ENCODE assay signal across 16 mouse cellular contexts in the genomic region with DNA sequence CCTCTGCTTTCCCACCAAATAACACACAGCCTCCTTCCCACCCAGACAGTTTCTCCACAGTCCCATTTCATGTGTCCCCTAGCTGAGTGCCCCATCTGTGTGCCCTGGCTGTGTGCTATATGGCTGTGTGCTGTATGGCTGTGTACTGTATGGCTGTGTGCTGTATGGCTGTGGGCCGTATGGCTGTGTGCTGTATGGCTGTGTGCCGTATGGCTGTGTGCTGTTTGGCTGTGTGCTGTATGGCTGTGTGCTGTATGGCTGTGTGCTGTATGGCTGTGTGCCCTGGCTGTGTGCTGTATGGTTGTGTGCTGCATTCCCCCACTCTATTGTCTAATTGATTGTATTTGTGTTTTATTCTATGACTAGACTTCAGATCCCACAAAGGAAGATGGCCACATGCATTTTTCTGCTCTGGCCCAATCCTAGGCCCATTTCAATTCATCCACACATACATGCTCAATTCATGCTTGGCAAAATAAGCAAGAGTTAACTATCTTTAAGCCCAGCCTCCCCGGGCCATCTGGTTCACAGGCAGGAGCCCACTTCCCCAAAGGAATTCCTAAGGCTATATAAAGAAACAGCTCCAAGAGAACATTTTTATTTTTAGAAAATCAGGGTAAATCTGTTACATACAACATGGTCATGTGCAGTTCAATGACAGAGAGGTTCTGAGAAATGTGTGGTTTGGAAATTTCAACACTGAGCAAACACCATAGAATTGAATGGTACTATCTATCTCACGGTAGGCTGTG. TPM values are rescaled to one million over a fixed set of nuclear protein-coding genes. Genes with fewer than 3 reads are reported as not detected.
A peak's percentile ranks its signal among the peaks of the same experiment; 100 is the strongest.
DNase-seq lines count a peak whose midpoint lies in the region; ATAC-seq lines count a peak whose summit lies in the region.
"Had no signal": no experiment of that assay in that cellular context is flagged by ENCODE, and none has a peak within 500 bp of the region (broad histone marks: within the 10 kb centered on the region; RNA-seq: fewer than 3 reads in every experiment).

No protein-coding gene starts in this region.

- H3K4me2 ChIP-seq in heart, embryonic 12.5 days: no peak overlapping the region
- H3K4me2 ChIP-seq in embryonic facial prominence, embryonic 14.5 days (ENCODE audit: low read depth, low read length): no peak overlapping the region
- H3K4me2 ChIP-seq in limb, embryonic 11.5 days (ENCODE audit: low read depth, severe bottlenecking): no peak overlapping the region
- H3K4me2 ChIP-seq: intestine, embryonic 15.5 days; neural tube, embryonic 13.5 days had no signal

- ATAC-seq in heart, embryonic 12.5 days (ENCODE audit: insufficient number of reproducible peaks, low FRiP score): no peak
- no peak for ATAC-seq in embryonic facial prominence, embryonic 14.5 days (ENCODE audit: low read depth)
- ATAC-seq in limb, embryonic 11.5 days (ENCODE audit: insufficient number of reproducible peaks, low FRiP score, low TSS enrichment, low read depth): no peak
- ATAC-seq: CD4-positive, CD25-positive, alpha-beta regulatory T cell, adult 4 months; intestine, embryonic 15.5 days had no signal

- no peak overlapping the region for H3K9ac ChIP-seq in heart, embryonic 12.5 days
- H3K9ac ChIP-seq in embryonic facial prominence, embryonic 14.5 days (ENCODE audit: low read depth, low read length): no peak overlapping the region
- no peak overlapping the region for H3K9ac ChIP-seq in limb, embryonic 11.5 days (ENCODE audit: low read length)
- H3K9ac ChIP-seq: intestine, embryonic 15.5 days; neural tube, embryonic 13.5 days had no signal

- no peaks in the 10 kb centered on the region for H3K27me3 ChIP-seq in heart, embryonic 12.5 days (replicated peaks)
- no peaks in the 10 kb centered on the region for H3K27me3 ChIP-seq in embryonic facial prominence, embryonic 10.5 days (replicated peaks; ENCODE audit: low read depth, poor library complexity, severe bottlenecking)
- H3K27me3 ChIP-seq in embryonic facial prominence, embryonic 14.5 days (replicated peaks; ENCODE audit: control insufficient read depth, insufficient read depth, low read length): no peaks in the 10 kb centered on the region
- no peaks in the 10 kb centered on the region for H3K27me3 ChIP-seq in limb, embryonic 11.5 days (ENCODE audit: control insufficient read depth, insufficient read depth, low read length)
- H3K27me3 ChIP-seq: intestine, embryonic 15.5 days; neural tube, embryonic 13.5 days had no signal

- no peak for DNase-seq in heart, postnatal 4 days
- no peak for DNase-seq in embryonic facial prominence, embryonic 10.5 days (ENCODE audit: low spot score)
- DNase-seq in embryonic facial prominence, embryonic 14.5 days (ENCODE audit: low spot score): peak; percentile 39
- no peak for DNase-seq in limb, embryonic 11.5 days (ENCODE audit: low spot score)
- no peak for DNase-seq in embryo, embryonic 11 days
- DNase-seq in lung, postnatal 36 days: no peak
- DNase-seq: adrenal gland, postnatal 25 days; cerebellum, postnatal 25 days; layer of hippocampus, adult 9-11 months; retina, postnatal 1 day had no signal

- peak overlapping the region; percentile 78 for H3K27ac ChIP-seq in heart, embryonic 12.5 days (ENCODE audit: poor library complexity, severe bottlenecking)
- peak overlapping the region; percentile 78 for H3K27ac ChIP-seq in embryonic facial prominence, embryonic 10.5 days (replicated peaks)
- H3K27ac ChIP-seq in embryonic facial prominence, embryonic 14.5 days (replicated peaks; ENCODE audit: low read depth, low read length): peak overlapping the region; percentile 60
- 0 out of 2 replicates have a peak overlapping the region, but pooled peaks have one; percentile 12 for H3K27ac ChIP-seq in limb, embryonic 11.5 days (replicated peaks; ENCODE audit: low read depth, low read length)
- H3K27ac ChIP-seq: intestine, embryonic 15.5 days; kidney, postnatal 0 days; macrophage; neural tube, embryonic 13.5 days had no signal

- H3K4me1 ChIP-seq in heart, embryonic 12.5 days (replicated peaks): peaks cover 24% of the 10 kb centered on the region
- H3K4me1 ChIP-seq in embryonic facial prominence, embryonic 10.5 days: peaks cover 43% of the 10 kb centered on the region
- peaks cover 22% of the 10 kb centered on the region for H3K4me1 ChIP-seq in embryonic facial prominence, embryonic 14.5 days (ENCODE audit: control insufficient read depth, insufficient read depth, low read length)
- H3K4me1 ChIP-seq in limb, embryonic 11.5 days (ENCODE audit: control insufficient read depth, insufficient read depth, low read length): peaks cover 13% of the 10 kb centered on the region
- H3K4me1 ChIP-seq: intestine, embryonic 15.5 days; neural tube, embryonic 13.5 days had no signal

- H3K4me3 ChIP-seq in heart, embryonic 12.5 days: no peak overlapping the region
- no peak overlapping the region for H3K4me3 ChIP-seq in embryonic facial prominence, embryonic 10.5 days
- no peak overlapping the region for H3K4me3 ChIP-seq in embryonic facial prominence, embryonic 14.5 days (ENCODE audit: low read depth, low read length)
- no peak overlapping the region for H3K4me3 ChIP-seq in limb, embryonic 11.5 days (ENCODE audit: low read depth, low read length)
- H3K4me3 ChIP-seq: intestine, embryonic 15.5 days; neural tube, embryonic 13.5 days had no signal

- 60% methylated on average over 4 of the region's 4 CpGs for WGBS in heart, embryonic 12.5 days
- WGBS in embryonic facial prominence, embryonic 10.5 days: 76% methylated on average over 4 of the region's 4 CpGs
- WGBS in embryonic facial prominence, embryonic 14.5 days: 60% methylated on average over 4 of the region's 4 CpGs
- WGBS in limb, embryonic 11.5 days: 88% methylated on average over 4 of the region's 4 CpGs

- peaks cover 62% of the 10 kb centered on the region for H3K36me3 ChIP-seq in heart, embryonic 12.5 days
- peaks cover 75% of the 10 kb centered on the region for H3K36me3 ChIP-seq in embryonic facial prominence, embryonic 10.5 days (replicated peaks)
- peaks cover 70% of the 10 kb centered on the region for H3K36me3 ChIP-seq in embryonic facial prominence, embryonic 14.5 days (ENCODE audit: control insufficient read depth, insufficient read depth, low read length)
- H3K36me3 ChIP-seq in limb, embryonic 11.5 days (ENCODE audit: control insufficient read depth, insufficient read depth, low read length): peaks cover 5% of the 10 kb centered on the region; the same call in 1 of the 2 replicates
- H3K36me3 ChIP-seq: intestine, embryonic 15.5 days; neural tube, embryonic 13.5 days had no signal

- no peaks in the 10 kb centered on the region for H3K9me3 ChIP-seq in heart, embryonic 12.5 days (replicated peaks)
- no peaks in the 10 kb centered on the region for H3K9me3 ChIP-seq in embryonic facial prominence, embryonic 10.5 days
- no peaks in the 10 kb centered on the region for H3K9me3 ChIP-seq in embryonic facial prominence, embryonic 14.5 days (ENCODE audit: control insufficient read depth, low read length)
- H3K9me3 ChIP-seq in limb, embryonic 11.5 days (ENCODE audit: control insufficient read depth, low read length): no peaks in the 10 kb centered on the region
- H3K9me3 ChIP-seq: intestine, embryonic 15.5 days; neural tube, embryonic 13.5 days had no signal

RNA-seq across cellular contexts. Expression of a gene that starts 53.5 kb away (rescaled TPM):
- polyA plus RNA-seq in heart, embryonic 12.5 days (2016; fragmentation: Nextera tagmentation; extraction: Ambion mirVana): 42.0 and 45.6 TPM in 2 replicates
- total RNA-seq in heart, postnatal 4 days (2021): 10 to 100 TPM; 66.4 to 77.3 TPM
- polyA plus RNA-seq in embryonic facial prominence, embryonic 10.5 days (2016; fragmentation: Nextera tagmentation; extraction: Ambion mirVana): 30.8 and 36.4 TPM in 2 replicates
- 28.7 and 35.1 TPM in 2 replicates for polyA plus RNA-seq in embryonic facial prominence, embryonic 14.5 days (2014; fragmentation: Nextera tagmentation; extraction: Ambion mirVana)
- 62.3 and 74.3 TPM in 2 replicates for polyA plus RNA-seq in limb, embryonic 11.5 days (2014; fragmentation: Nextera tagmentation; extraction: Ambion mirVana)
- polyA plus RNA-seq: CD4-positive, CD25-positive, alpha-beta regulatory T cell, adult 4 months; macrophage had no signal

Comparison
In these comparisons a context has a peak if more than half of its experiments do, and no peak if none do; other contexts are left out.
1. H3K27ac ChIP-seq: peak in every context shown above with its lines; median percentile 78 in heart, embryonic 12.5 days; 78 in embryonic facial prominence, embryonic 10.5 days; 60 in embryonic facial prominence, embryonic 14.5 days; 12 in limb, embryonic 11.5 days.